Mouse (Mus musculus) limb, embryonic 14.5 days (tissue): ENCODE results near the gene Rab4a. TPM values are rescaled to one million over a fixed set of nuclear protein-coding genes. Genes with fewer than 3 reads are reported as not detected.
A peak's percentile ranks its signal among the peaks of the same experiment; 100 is the strongest.

ENCODE experiments used
- ATAC-seq: fragments of 200-750 bp; cut with Nextera tagmentation; 2 replicates; pipeline ENCODE4 v1.8.0; 2017; ENCODE audit warnings: low read depth, moderate number of reproducible peaks, moderate TSS enrichment; ENCODE audit not compliant: low FRiP score
- DNase-seq: peaks from one replicate; pipeline ENCODE4 v3.0.0-alpha.2; 2015; ENCODE audit warnings: low spot score
- H3K27ac ChIP-seq: fragments of 300-500 bp; sonication (generic); replicated peaks from 2 replicates; pipeline ENCODE4 v1.5.1; 2014; ENCODE audit warnings: low read depth, mild to moderate bottlenecking, low read length, moderate library complexity, mixed read lengths
- H3K27me3 ChIP-seq: fragments of 300-500 bp; sonication (generic); 2 replicates; pipeline ENCODE4 v1.6.1; 2014; ENCODE audit warnings: low read length, mixed read lengths; ENCODE audit not compliant: control insufficient read depth, insufficient read depth
- H3K36me3 ChIP-seq: fragments of 300-500 bp; sonication (generic); 2 replicates; pipeline ENCODE4 v1.6.1; 2014; ENCODE audit warnings: mild to moderate bottlenecking, low read length, moderate library complexity, mixed read lengths; ENCODE audit not compliant: control insufficient read depth, insufficient read depth
- H3K4me1 ChIP-seq: fragments of 300-500 bp; sonication (generic); 2 replicates; pipeline ENCODE4 v1.6.1; 2014; ENCODE audit warnings: antibody characterized with exemption, low read length, mixed read lengths; ENCODE audit not compliant: control insufficient read depth, insufficient read depth
- H3K4me2 ChIP-seq: fragments of 300-500 bp; sonication (generic); replicated peaks from 2 replicates; pipeline ENCODE4 v1.6.1; 2014; ENCODE audit warnings: low read depth, mild to moderate bottlenecking, low read length, moderate library complexity; ENCODE audit not compliant: severe bottlenecking
- H3K4me3 ChIP-seq: fragments of 300-500 bp; sonication (generic); replicated peaks from 2 replicates; pipeline ENCODE4 v1.5.1; 2014; ENCODE audit warnings: low read length
- H3K9ac ChIP-seq: fragments of 300-500 bp; sonication (generic); 2 replicates; pipeline ENCODE4 v1.6.1; 2014; ENCODE audit warnings: mild to moderate bottlenecking, low read depth, low read length, moderate library complexity; ENCODE audit not compliant: severe bottlenecking
- H3K9me3 ChIP-seq: fragments of 300-500 bp; sonication (generic); 2 replicates; pipeline ENCODE4 v1.6.1; 2016; ENCODE audit warnings: low read length; ENCODE audit not compliant: control insufficient read depth
- POLR2A ChIP-seq: fragments of 200-500 bp; IDR thresholded peaks from 2 replicates; pipeline ENCODE4 v1.8.0; 2012; ENCODE audit warnings: inconsistent platforms, mild to moderate bottlenecking, moderate library complexity, borderline replicate concordance; ENCODE audit not compliant: insufficient read depth, insufficient read length; ENCODE audit errors: extremely low read depth
- WGBS: fragments of 180-500 bp; shearing (Covaris S2); extraction: QIAGEN DNeasy Blood & Tissue Kit; methylation state at CpG from one replicate; pipeline ENCODE4 v1.1.7; 2014; 5-methylcytosine and 5-hydroxymethylcytosine counted together
- polyA plus RNA-seq, 2 experiments: library from polyadenylated mRNA; depleted of rRNA in 1 of 2; stranded (reverse) in 1 of 2; unstranded in 1 of 2; fragments of >200 nt; fragmentation: Nextera tagmentation in 1 of 2; extraction: Ambion mirVana in 1 of 2; gene quantifications; 2 replicates each; pipeline versions ENCODE4 v1.2.1 to v1.2.3; 2012 to 2014

The Rab4a gene
- polyA plus RNA-seq, 2 experiments: 29.5 to 45.5 TPM

- ATAC-seq (no peak), DNase-seq (no peak)
- no peak overlapping the region for H3K27ac ChIP-seq
- H3K9ac ChIP-seq: no peak overlapping the region
- peaks cover 59% of the 10 kb centered on the region for H3K36me3 ChIP-seq
- WGBS: 87% methylated on average over 7 of the region's 7 CpGs
- no peak for TF ChIP-seq POLR2A
- no peaks in the 10 kb centered on the region for H3K9me3 ChIP-seq
- no peak overlapping the region for H3K4me3 ChIP-seq
- no peak overlapping the region for H3K4me2 ChIP-seq
- no peaks in the 10 kb centered on the region for H3K27me3 ChIP-seq
- H3K4me1 ChIP-seq: no peaks in the 10 kb centered on the region
Measured at GRCm38 (mm10) chr8:123826758-123827157, 21.0 kb downstream of the Rab4a start.

- Histone ChIP-seq H3K4me3 (no peak overlapping the region), H3K9me3 (no peaks in the 10 kb centered on the region), H3K27me3 (no peaks in the 10 kb centered on the region), H3K27ac (no peak overlapping the region), H3K4me1 (no peaks in the 10 kb centered on the region), H3K36me3 (peaks cover 65% of the 10 kb centered on the region), H3K9ac (no peak overlapping the region), H3K4me2 (no peak overlapping the region)
- DNase-seq (no peak), ATAC-seq (no peak)
- 92% methylated on average over 13 of the region's 13 CpGs for WGBS
- no peak for TF ChIP-seq POLR2A
Measured at GRCm38 (mm10) chr8:123827523-123827922, 21.7 kb downstream of the Rab4a start.

- H3K36me3 ChIP-seq: peaks cover 71% of the 10 kb centered on the region
- H3K9me3 ChIP-seq: no peaks in the 10 kb centered on the region
- no peak for DNase-seq
- no peaks in the 10 kb centered on the region for H3K4me1 ChIP-seq
- no peak overlapping the region for H3K27ac ChIP-seq
- no peak overlapping the region for H3K4me3 ChIP-seq
- no peak for ATAC-seq
- H3K4me2 ChIP-seq: no peak overlapping the region
- TF ChIP-seq POLR2A: no peak
- H3K27me3 ChIP-seq: no peaks in the 10 kb centered on the region
- WGBS: 98% methylated on average over 4 of the region's 4 CpGs
- no peak overlapping the region for H3K9ac ChIP-seq
Measured at GRCm38 (mm10) chr8:123832757-123833156, 27.0 kb downstream of the Rab4a start.

GRCm38 (mm10) chr8:123835451-123835850 is 29.7 kb downstream of the Rab4a start:
- DNase-seq (peak; percentile 50), ATAC-seq (peak; percentile 30; the same call in 1 of the 2 replicates)
- WGBS: 52% methylated on average over 9 of the region's 9 CpGs

GRCm38 (mm10) chr8:123836354-123836753 is 30.6 kb downstream of the Rab4a start:
- no peak for TF ChIP-seq POLR2A
- 90% methylated on average over 6 of the region's 6 CpGs for WGBS
- Histone ChIP-seq H3K4me1 (no peaks in the 10 kb centered on the region), H3K36me3 (peaks cover 41% of the 10 kb centered on the region), H3K9me3 (no peaks in the 10 kb centered on the region), H3K4me2 (no peak overlapping the region), H3K27me3 (no peaks in the 10 kb centered on the region), H3K27ac (no peak overlapping the region), H3K4me3 (no peak overlapping the region), H3K9ac (no peak overlapping the region)
- DNase-seq (no peak), ATAC-seq (no peak)

More at GRCm38 (mm10) chr8:123835451-123835850, 29.7 kb downstream of the Rab4a start:
- no peak overlapping the region for H3K4me3 ChIP-seq
- H3K9me3 ChIP-seq: no peaks in the 10 kb centered on the region
- H3K36me3 ChIP-seq: peaks cover 46% of the 10 kb centered on the region
- no peak for TF ChIP-seq POLR2A
- no peaks in the 10 kb centered on the region for H3K4me1 ChIP-seq
- no peak overlapping the region for H3K9ac ChIP-seq
- no peaks in the 10 kb centered on the region for H3K27me3 ChIP-seq
- H3K27ac ChIP-seq: no peak overlapping the region
- no peak overlapping the region for H3K4me2 ChIP-seq

GRCm38 (mm10) chr8:123838496-123838895 is 32.7 kb downstream of the Rab4a start:
- Histone ChIP-seq H3K27me3 (no peaks in the 10 kb centered on the region), H3K27ac (no peak overlapping the region), H3K36me3 (peaks cover 25% of the 10 kb centered on the region), H3K4me2 (no peak overlapping the region), H3K4me1 (no peaks in the 10 kb centered on the region), H3K9me3 (no peaks in the 10 kb centered on the region), H3K9ac (no peak overlapping the region), H3K4me3 (no peak overlapping the region)
- DNase-seq: peak; percentile 7
- no peak for ATAC-seq
- WGBS: 63% methylated on average over 9 of the region's 9 CpGs
- no peak for TF ChIP-seq POLR2A
